Mouse (Mus musculus) erythroblast, embryonic 14.5 days (primary cell): ENCODE data around the gene Nipal1.

Source experiments
- GATA1 ChIP-seq: IDR thresholded peaks from 2 replicates; pipeline ENCODE4 v1.6.1; 2012; ENCODE audit warnings: low read length, inconsistent platforms, mixed read lengths
- TAL1 ChIP-seq: IDR thresholded peaks from 3 replicates; pipeline ENCODE4 v1.6.1; 2012; ENCODE audit warnings: low read length, inconsistent platforms, mixed read lengths

DNA sequence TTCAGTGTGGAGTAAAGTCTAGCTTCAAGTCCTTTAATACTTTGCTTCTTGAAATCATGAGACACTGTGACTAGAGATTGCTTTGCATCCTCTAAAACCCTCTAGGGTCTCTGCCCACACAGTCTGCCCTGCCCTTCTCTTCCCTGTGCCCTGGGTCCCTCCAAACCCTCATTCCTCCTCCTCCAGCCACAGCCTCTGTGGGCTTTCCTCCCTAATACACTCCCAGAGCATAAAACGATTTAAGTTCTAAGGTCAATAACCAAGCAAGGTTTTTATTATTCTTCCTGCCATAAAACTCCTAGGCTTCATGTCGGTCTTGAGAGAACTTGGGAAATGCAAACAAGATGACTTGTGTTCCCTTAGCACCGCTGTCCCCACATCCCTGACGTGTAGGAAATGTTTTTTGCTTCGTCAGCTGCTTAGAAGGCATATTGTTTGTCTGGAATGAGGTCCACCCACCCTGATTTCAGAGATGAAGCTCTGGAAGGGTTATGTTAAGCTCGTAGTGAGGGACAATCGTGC is 8.7 kb downstream of the Nipal1 start:
- TF ChIP-seq GATA1: no peak
- TF ChIP-seq TAL1: no peak
